Mouse (Mus musculus) heart, embryonic 15.5 days (tissue): Measurements from ENCODE around the gene Dapk3. TPM values are rescaled to one million over a fixed set of nuclear protein-coding genes. Genes with fewer than 3 reads are reported as not detected.

Experiments used
- ATAC-seq: fragments of 200-750 bp; cut with Nextera tagmentation; replicated peaks from 2 replicates; pipeline ENCODE4 v1.8.0; 2017; ENCODE audit warnings: low read depth, moderate TSS enrichment; ENCODE audit not compliant: insufficient number of reproducible peaks, insufficient read depth, low FRiP score
- H3K27ac ChIP-seq: fragments of 300-500 bp; sonication (generic); 2 replicates; pipeline ENCODE4 v1.5.1; 2015; ENCODE audit warnings: mild to moderate bottlenecking, inconsistent platforms
- H3K27me3 ChIP-seq: fragments of 300-500 bp; sonication (generic); 2 replicates; pipeline ENCODE4 v1.6.1; 2015; ENCODE audit warnings: inconsistent platforms
- H3K36me3 ChIP-seq: fragments of 300-500 bp; sonication (generic); 2 replicates; pipeline ENCODE4 v1.6.1; 2015; ENCODE audit warnings: mild to moderate bottlenecking, inconsistent platforms
- H3K4me1 ChIP-seq: fragments of 300-500 bp; sonication (generic); replicated peaks from 2 replicates; pipeline ENCODE4 v1.6.1; 2015; ENCODE audit warnings: inconsistent platforms
- H3K4me2 ChIP-seq: fragments of 300-500 bp; sonication (generic); 2 replicates; pipeline ENCODE4 v1.6.1; 2015; ENCODE audit warnings: inconsistent platforms, mild to moderate bottlenecking, moderate library complexity
- H3K4me3 ChIP-seq: fragments of 300-500 bp; sonication (generic); 2 replicates; pipeline ENCODE4 v1.5.1; 2015; ENCODE audit warnings: mild to moderate bottlenecking, inconsistent platforms
- H3K9ac ChIP-seq: fragments of 300-500 bp; sonication (generic); 2 replicates; pipeline ENCODE4 v1.6.1; 2015; ENCODE audit warnings: mild to moderate bottlenecking, inconsistent platforms
- H3K9me3 ChIP-seq: fragments of 300-500 bp; sonication (generic); replicated peaks from 2 replicates; pipeline ENCODE4 v1.6.1; 2016; ENCODE audit warnings: inconsistent platforms
- whole genome bisulfite sequencing: fragments of 180-500 bp; shearing (Covaris S2); methylation state at CpG from one replicate; pipeline ENCODE4 v1.1.7; 2015; ENCODE audit warnings: mixed read lengths; 5-methylcytosine and 5-hydroxymethylcytosine counted together
- polyA plus RNA-seq: library from polyadenylated mRNA; unstranded; fragments of >200 nt; fragmentation: Nextera tagmentation; extraction: Ambion mirVana; gene quantifications from 2 replicates; pipeline ENCODE4 v1.2.1, GENCODE M21; 2015

Dapk3 gene
- 38.4 and 43.1 TPM in 2 replicates for polyA plus RNA-seq

- peak; percentile 89 for ATAC-seq
- Histone ChIP-seq H3K9ac (peak within 1 kb of the TSS; percentile 78), H3K4me2 (peak within 1 kb of the TSS; percentile 73), H3K4me1 (peaks cover 66% of the 10 kb centered on the region), H3K27me3 (no peaks in the 10 kb centered on the region), H3K36me3 (peaks cover 68% of the 10 kb centered on the region), H3K9me3 (no peaks in the 10 kb centered on the region), H3K27ac (peak within 1 kb of the TSS; percentile 95), H3K4me3 (peak within 1 kb of the TSS; percentile 74)
- 6% methylated on average over 53 of the region's 53 CpGs for WGBS
These were observed at the start of gene Dapk3 for GRCm38 (mm10) chr10:81182336-81183333. Gene Dapk3, plus strand, starts transcription at chr10:81183005.

- H3K27ac ChIP-seq, result peak overlapping the region; percentile 8; the same call in 1 of the 2 replicates
- H3K4me2 ChIP-seq, result peak overlapping the region; percentile 93
- H3K9me3 ChIP-seq, result no peaks in the 10 kb centered on the region
- H3K9ac ChIP-seq, result no peak overlapping the region
- 3% methylated on average over 16 of the region's 16 CpGs for WGBS
- H3K36me3 ChIP-seq, result no peaks in the 10 kb centered on the region
- ATAC-seq, result no peak
- no peaks in the 10 kb centered on the region for H3K27me3 ChIP-seq
- H3K4me3 ChIP-seq, result peak overlapping the region; percentile 98
- H3K4me1 ChIP-seq, result peaks cover 39% of the 10 kb centered on the region
These were observed 48.6 kb upstream of the Dapk3 start for GRCm38 (mm10) chr10:81134181-81134587.

- no peak for ATAC-seq
- Histone ChIP-seq H3K27ac (peak within 1 kb of the TSS; percentile 99), H3K4me3 (peak within 1 kb of the TSS; percentile 98), H3K27me3 (no peaks in the 10 kb centered on the region), H3K9ac (peak within 1 kb of the TSS; percentile 98), H3K36me3 (no peaks in the 10 kb centered on the region), H3K9me3 (no peaks in the 10 kb centered on the region), H3K4me2 (peak within 1 kb of the TSS; percentile 93), H3K4me1 (peaks cover 42% of the 10 kb centered on the region)
- 3% methylated on average over 41 of the region's 41 CpGs for WGBS
These were observed 47.7 kb upstream of the Dapk3 start, which contains the start of gene Zbtb7a for GRCm38 (mm10) chr10:81134966-81135681. Gene Zbtb7a, plus strand, starts transcription at chr10:81135220.

- peaks cover 51% of the 10 kb centered on the region for H3K4me1 ChIP-seq
- ATAC-seq, result peak; percentile 37
These were observed 46.7 kb upstream of the Dapk3 start for GRCm38 (mm10) chr10:81135831-81136705.

GRCm38 (mm10) chr10:81136706-81137231 is 46.0 kb upstream of the Dapk3 start:
- H3K36me3 ChIP-seq, result no peaks in the 10 kb centered on the region
- WGBS, result under 1% methylated on average over 42 of the region's 50 CpGs
- peak overlapping the region; percentile 93 for H3K4me2 ChIP-seq
- ATAC-seq, result peak; percentile 11
- H3K9me3 ChIP-seq, result no peaks in the 10 kb centered on the region
- H3K27me3 ChIP-seq, result no peaks in the 10 kb centered on the region
- H3K4me1 ChIP-seq, result peaks cover 58% of the 10 kb centered on the region
- peak overlapping the region; percentile 98 for H3K9ac ChIP-seq
- H3K27ac ChIP-seq, result peak overlapping the region; percentile 99
- peak overlapping the region; percentile 98 for H3K4me3 ChIP-seq

More at GRCm38 (mm10) chr10:81135831-81136705, 46.7 kb upstream of the Dapk3 start:
- peak overlapping the region; percentile 99 for H3K27ac ChIP-seq
- H3K36me3 ChIP-seq, result no peaks in the 10 kb centered on the region
- peak overlapping the region; percentile 93 for H3K4me2 ChIP-seq
- no peaks in the 10 kb centered on the region for H3K9me3 ChIP-seq
- no peaks in the 10 kb centered on the region for H3K27me3 ChIP-seq
- WGBS, result under 1% methylated on average over 85 of the region's 86 CpGs
- H3K4me3 ChIP-seq, result peak overlapping the region; percentile 98
- peak overlapping the region; percentile 98 for H3K9ac ChIP-seq

GRCm38 (mm10) chr10:81137252-81138130 is 45.3 kb upstream of the Dapk3 start:
- peak overlapping the region; percentile 99 for H3K27ac ChIP-seq
- peak overlapping the region; percentile 93 for H3K4me2 ChIP-seq
- peak overlapping the region; percentile 98 for H3K9ac ChIP-seq
- peak; percentile 91 for ATAC-seq
- peaks cover 65% of the 10 kb centered on the region for H3K4me1 ChIP-seq
- H3K4me3 ChIP-seq, result peak overlapping the region; percentile 98
- no peaks in the 10 kb centered on the region for H3K9me3 ChIP-seq
- H3K27me3 ChIP-seq, result no peaks in the 10 kb centered on the region
- H3K36me3 ChIP-seq, result no peaks in the 10 kb centered on the region
- under 1% methylated on average over 52 of the region's 89 CpGs for WGBS

GRCm38 (mm10) chr10:81138131-81138782 is 44.5 kb upstream of the Dapk3 start:
- Histone ChIP-seq H3K9ac (peak overlapping the region; percentile 90), H3K4me1 (peaks cover 72% of the 10 kb centered on the region), H3K9me3 (no peaks in the 10 kb centered on the region), H3K27me3 (no peaks in the 10 kb centered on the region), H3K4me3 (peak overlapping the region; percentile 98), H3K27ac (peak overlapping the region; percentile 92), H3K4me2 (peak overlapping the region; percentile 93), H3K36me3 (no peaks in the 10 kb centered on the region; the same call in 1 of the 2 replicates)
- WGBS, result 0% methylated on average over 24 of the region's 24 CpGs
- ATAC-seq, result no peak

- Histone ChIP-seq H3K9me3 (no peaks in the 10 kb centered on the region), H3K9ac (peak overlapping the region; percentile 90), H3K27ac (peak overlapping the region; percentile 92), H3K4me1 (peaks cover 70% of the 10 kb centered on the region), H3K4me2 (peak overlapping the region; percentile 93), H3K4me3 (peak overlapping the region; percentile 98), H3K27me3 (no peaks in the 10 kb centered on the region), H3K36me3 (peaks cover 6% of the 10 kb centered on the region)
- ATAC-seq, result no peak
- WGBS, result 54% methylated on average over 11 of the region's 11 CpGs
These were observed 43.8 kb upstream of the Dapk3 start for GRCm38 (mm10) chr10:81138821-81139528.

GRCm38 (mm10) chr10:81139529-81139846 is 43.3 kb upstream of the Dapk3 start:
- 66% methylated on average over 4 of the region's 4 CpGs for WGBS
- H3K36me3 ChIP-seq, result peaks cover 12% of the 10 kb centered on the region
- H3K4me2 ChIP-seq, result peak overlapping the region; percentile 93
- no peak for ATAC-seq
- H3K4me1 ChIP-seq, result peaks cover 69% of the 10 kb centered on the region
- no peaks in the 10 kb centered on the region for H3K27me3 ChIP-seq
- peak overlapping the region; percentile 98 for H3K4me3 ChIP-seq
- H3K9me3 ChIP-seq, result no peaks in the 10 kb centered on the region
- peak overlapping the region; percentile 90 for H3K9ac ChIP-seq
- H3K27ac ChIP-seq, result peak overlapping the region; percentile 92
